Mouse (Mus musculus): Measurements from ENCODE around the gene Gm2022.
"Not testable (repeated sequence)": the region's sequence is repeated elsewhere in the genome, so short reads cannot be mapped to it uniquely, and the experiment has no call there.

The Gm2022 gene

DNA sequence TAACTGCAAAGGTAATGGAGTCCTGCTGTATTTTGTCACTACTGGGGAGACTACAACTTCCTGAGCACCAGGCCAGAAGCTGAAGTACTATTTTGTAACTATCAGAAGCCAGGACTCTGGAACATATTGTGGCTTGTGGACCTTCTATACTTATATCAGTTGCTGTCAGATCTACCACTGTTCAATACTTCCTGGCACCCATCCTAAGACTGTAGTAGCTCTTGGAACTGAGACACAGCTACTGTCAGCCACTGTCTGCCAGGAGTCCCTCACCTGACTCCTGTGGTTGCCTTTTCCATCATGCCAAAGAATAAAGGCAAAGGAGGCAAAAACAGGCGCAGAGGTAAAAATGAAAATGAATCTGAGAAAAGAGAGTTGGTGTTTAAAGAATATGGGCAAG is at the start of gene Gm2022:
Gm2022 (plus strand) TSS at position 301 of the 400 bp plus-strand sequence.
- in situ Hi-C loops (cut with MboI, MseI), result loop anchor here (10.0 to 25.0 kb wide), 2 partner anchors 108 to 270 kb away; partner anchors contain the start of genes Gm21319 and Gm21936

DNA sequence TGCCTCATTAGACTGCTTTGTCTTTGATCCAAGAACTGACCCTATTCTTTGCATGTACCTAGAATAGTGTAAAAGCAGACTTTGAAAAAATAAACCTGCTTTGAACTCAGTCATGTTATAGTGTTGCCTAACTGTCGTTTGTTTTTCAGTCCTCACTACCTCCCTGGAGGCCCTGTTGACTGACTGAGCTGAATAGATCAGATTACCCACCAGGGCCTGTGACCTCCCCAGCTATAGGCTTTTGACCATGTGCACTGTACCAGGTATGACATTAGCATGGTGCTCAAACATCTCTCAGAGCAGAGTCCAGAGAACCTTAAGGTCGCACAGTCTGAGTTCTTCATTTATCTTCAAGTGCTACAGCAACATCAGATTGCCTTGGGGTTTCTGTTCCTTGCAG is 44.5 kb upstream of the Gm2022 start:
- in situ Hi-C loops (cut with MboI, MseI), result loop anchor here (5.0 kb wide), 1 partner anchor 193 kb away; no protein-coding TSS in a partner anchor

DNA sequence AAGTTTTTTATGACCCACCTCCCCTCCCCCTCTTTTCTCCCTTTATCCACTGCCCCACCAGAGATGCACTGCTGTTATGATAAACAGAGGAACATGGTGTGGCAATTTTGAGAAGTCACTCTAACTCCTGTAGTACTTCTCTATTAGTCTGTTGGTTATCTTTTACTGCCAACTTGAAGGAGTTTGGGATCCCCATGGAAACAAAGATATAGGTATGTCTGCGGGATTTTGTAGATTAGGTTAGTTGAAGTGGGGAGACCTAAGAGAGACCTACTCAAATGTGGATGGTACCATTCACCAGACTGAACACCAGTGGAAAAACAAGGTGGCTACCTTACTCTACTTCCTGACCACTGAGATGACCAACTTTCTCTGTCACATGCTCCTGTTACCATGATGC is 39.1 kb upstream of the Gm2022 start:
- in situ Hi-C loops (cut with MboI, MseI), result not testable (repeated sequence)

DNA sequence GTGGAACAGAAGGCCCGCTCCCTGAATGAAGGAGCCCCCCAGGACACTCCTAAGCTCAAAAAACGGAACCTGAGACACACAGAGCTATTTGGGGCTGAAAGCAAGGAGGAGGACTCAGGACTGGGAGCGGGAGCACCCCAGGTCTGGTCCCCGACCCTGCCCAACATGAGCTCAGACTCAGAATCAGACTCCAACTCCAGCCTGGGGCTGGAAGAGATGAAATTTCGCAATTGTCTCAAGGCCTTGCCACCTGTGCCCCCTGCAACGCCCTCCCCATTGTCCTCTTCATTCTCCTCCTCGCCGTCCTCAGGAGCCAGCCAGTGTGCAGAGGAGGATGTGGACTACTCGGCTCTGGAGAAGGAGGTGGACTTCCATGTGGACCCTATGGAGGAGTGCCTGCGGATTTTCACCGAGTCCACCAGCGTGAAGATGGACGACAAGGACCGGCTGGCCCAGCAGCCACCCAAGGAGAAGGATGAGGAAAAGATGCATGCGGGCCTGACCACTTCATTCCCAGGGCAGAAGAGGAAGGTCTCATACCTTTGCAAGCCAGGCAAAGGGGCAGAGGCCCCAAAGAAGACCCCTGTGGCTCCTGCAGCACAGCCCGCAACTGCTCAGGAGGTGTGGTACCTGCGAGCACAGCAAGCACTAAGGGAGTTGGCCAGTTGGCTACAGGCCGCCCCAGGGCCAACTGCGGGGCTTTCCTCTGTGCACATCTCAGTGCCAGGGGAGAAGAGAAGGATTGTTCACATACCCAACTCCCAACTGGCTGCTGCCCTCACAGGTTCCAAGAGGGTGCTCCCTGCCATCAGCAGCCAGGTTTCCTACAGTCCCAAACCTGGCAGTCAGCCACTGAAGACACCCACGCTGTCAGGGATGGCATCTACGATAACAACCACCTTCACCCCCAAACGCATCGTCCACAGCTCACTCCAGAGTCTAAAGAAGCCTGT is 33.2 kb upstream of the Gm2022 start:
- in situ Hi-C loops (cut with MboI, MseI), result not testable (repeated sequence)

DNA sequence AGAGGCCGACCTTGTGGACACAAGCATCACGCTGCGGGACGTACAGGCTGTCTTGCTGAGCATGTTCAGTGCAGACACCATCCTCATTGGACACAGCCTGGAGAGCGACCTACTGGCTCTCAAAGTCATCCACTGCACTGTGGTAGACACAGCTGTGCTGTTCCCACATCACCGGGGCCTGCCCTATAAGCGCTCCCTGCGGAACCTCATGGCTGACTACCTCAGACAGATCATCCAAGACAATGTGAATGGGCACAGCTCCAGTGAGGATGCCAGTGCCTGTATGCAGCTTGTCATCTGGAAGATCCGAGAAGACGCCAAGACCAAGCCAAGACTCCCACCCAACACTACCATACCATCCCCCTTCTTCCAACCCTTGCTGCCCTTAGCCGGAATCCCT is 31.5 kb upstream of the Gm2022 start:
- in situ Hi-C loops (cut with MboI, MseI), result not testable (repeated sequence)

DNA sequence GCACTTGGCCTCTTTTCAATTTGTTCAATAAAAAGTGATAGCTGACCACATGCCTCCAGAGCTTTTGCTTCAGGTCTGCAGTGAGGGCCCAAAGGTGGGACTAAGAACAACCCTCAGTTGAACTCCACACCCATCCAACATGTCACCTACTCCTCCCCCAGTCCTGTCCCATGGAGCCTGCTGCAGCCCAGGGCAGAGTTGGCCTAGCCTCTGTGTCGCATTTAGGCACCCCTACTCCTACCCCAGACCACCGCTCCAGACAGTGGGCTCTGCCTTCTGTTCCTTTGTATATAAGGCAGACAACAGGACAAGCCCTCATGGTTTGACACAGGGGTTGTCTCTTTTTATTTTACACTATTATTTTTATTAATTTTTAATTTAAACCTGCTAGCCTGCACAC is 31.1 kb upstream of the Gm2022 start:
- in situ Hi-C loops (cut with MboI, MseI), result not testable (repeated sequence)

DNA sequence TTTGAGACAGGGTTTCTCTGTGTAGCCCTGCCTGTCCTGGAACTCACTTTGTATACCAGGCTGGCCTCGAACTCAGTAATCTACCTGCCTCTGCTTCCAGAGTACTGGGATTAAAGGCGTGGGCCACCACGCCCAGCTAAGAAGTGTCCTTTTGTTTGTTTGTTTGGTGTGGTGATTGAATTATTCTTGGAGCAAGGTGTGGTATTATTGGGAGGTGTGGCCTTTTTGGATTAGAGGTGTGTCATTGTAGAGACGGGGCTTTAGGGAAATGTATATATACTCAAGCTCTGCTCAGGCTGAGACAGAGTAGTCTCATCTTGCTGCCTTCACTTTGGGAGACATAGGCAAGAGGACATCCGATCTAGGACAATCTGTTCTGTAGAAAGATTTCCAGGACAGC is 21.4 kb upstream of the Gm2022 start, which contains the start of gene Gm2016:
Gm2016 (plus strand) TSS at position 301 of the 400 bp plus-strand sequence.
- in situ Hi-C loops (cut with MboI, MseI), result not testable (repeated sequence)

DNA sequence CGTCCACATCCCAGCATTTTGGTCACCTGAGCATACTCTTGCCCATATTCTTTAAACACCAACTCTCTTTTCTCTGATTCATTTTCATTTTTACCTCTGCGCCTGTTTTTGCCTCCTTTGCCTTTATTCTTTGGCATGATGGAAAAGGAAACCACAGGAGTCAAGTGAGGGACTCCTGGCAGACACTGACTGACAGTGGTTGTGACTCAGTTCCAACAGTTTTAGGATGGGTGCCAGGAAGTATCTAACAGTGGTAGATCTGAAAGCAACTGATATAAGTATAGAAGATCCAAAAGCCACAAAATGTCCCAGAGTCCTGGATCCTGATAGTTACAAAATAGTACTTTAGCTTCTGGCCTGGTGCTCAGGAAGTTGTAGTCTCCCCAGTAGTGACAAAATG is 24.6 kb downstream of the Gm2022 start, which contains the start of gene Gm2035:
Gm2035 (minus strand) TSS at position 137 of the 400 bp plus-strand sequence.
- in situ Hi-C loops (cut with MboI, MseI), result not testable (repeated sequence)
